Mouse (Mus musculus): ENCODE measurements around the gene Cacnb4.

DNA sequence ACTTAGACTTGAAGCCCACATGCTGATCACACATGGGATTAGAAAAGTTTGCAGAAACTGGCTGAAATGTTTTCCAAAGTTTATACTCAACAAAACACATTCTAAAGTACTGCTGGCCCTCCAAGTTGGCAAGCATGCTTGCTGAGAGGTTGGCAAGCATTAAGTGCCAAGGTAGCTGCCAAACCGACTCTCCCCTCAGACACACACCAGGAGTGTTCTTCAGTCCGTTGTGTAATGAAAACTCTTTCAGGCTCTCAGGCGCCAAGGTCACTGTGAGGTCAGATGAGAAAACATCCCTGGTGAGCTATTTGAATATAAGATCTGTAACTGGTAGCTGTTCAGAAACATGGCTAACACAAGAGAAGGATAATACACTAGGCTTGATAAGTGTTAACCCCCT is 97.8 kb downstream of the Cacnb4 start:
- TF ChIP-seq CTCF (IDR thresholded peaks at IDR 0.05; ENCODE audit: control insufficient read depth, insufficient read depth, low read length): no peak
- no peak for TF ChIP-seq POLR2A (IDR thresholded peaks at IDR 0.05; ENCODE audit: borderline replicate concordance, control insufficient read depth, low read depth, low read length)
